Mouse (Mus musculus) embryonic facial prominence, embryonic 10.5 days (tissue): Measurements from ENCODE around the gene Sgsh. TPM values are rescaled to one million over a fixed set of nuclear protein-coding genes. Genes with fewer than 3 reads are reported as not detected.

Experiments
- DNase-seq: peaks from one replicate; pipeline ENCODE4 v3.0.0-alpha.2; 2017; ENCODE audit warnings: low spot score
- H3K27ac ChIP-seq: fragments of 300-500 bp; sonication (generic); replicated peaks from 2 replicates; pipeline ENCODE4 v1.5.1; 2016; ENCODE audit warnings: mild to moderate bottlenecking
- H3K27me3 ChIP-seq: fragments of 300-500 bp; sonication (generic); replicated peaks from 2 replicates; pipeline ENCODE4 v1.6.1; 2016; ENCODE audit warnings: low read depth, mild to moderate bottlenecking; ENCODE audit not compliant: poor library complexity, severe bottlenecking
- H3K36me3 ChIP-seq: fragments of 300-500 bp; sonication (generic); replicated peaks from 2 replicates; pipeline ENCODE4 v1.6.1; 2016; ENCODE audit warnings: mild to moderate bottlenecking, moderate library complexity
- H3K4me1 ChIP-seq: fragments of 300-500 bp; sonication (generic); 2 replicates; pipeline ENCODE4 v1.6.1; 2016
- H3K4me3 ChIP-seq: fragments of 300-500 bp; sonication (generic); 2 replicates; pipeline ENCODE4 v1.5.1; 2016; ENCODE audit warnings: mild to moderate bottlenecking, moderate library complexity
- H3K9me3 ChIP-seq: fragments of 300-500 bp; sonication (generic); 2 replicates; pipeline ENCODE4 v1.6.1; 2016; ENCODE audit warnings: mild to moderate bottlenecking
- WGBS: fragments of 180-500 bp; shearing (Covaris S2); methylation state at CpG from one replicate; pipeline ENCODE4 v1.1.7; 2016; 5-methylcytosine and 5-hydroxymethylcytosine counted together
- polyA plus RNA-seq: library from polyadenylated mRNA; unstranded; fragments of >200 nt; fragmentation: Nextera tagmentation; extraction: Ambion mirVana; gene quantifications from 2 replicates; pipeline ENCODE4 v1.2.1, GENCODE M21; 2016

The Sgsh gene
- polyA plus RNA-seq = 5.4 and 5.5 TPM in 2 replicates

DNA sequence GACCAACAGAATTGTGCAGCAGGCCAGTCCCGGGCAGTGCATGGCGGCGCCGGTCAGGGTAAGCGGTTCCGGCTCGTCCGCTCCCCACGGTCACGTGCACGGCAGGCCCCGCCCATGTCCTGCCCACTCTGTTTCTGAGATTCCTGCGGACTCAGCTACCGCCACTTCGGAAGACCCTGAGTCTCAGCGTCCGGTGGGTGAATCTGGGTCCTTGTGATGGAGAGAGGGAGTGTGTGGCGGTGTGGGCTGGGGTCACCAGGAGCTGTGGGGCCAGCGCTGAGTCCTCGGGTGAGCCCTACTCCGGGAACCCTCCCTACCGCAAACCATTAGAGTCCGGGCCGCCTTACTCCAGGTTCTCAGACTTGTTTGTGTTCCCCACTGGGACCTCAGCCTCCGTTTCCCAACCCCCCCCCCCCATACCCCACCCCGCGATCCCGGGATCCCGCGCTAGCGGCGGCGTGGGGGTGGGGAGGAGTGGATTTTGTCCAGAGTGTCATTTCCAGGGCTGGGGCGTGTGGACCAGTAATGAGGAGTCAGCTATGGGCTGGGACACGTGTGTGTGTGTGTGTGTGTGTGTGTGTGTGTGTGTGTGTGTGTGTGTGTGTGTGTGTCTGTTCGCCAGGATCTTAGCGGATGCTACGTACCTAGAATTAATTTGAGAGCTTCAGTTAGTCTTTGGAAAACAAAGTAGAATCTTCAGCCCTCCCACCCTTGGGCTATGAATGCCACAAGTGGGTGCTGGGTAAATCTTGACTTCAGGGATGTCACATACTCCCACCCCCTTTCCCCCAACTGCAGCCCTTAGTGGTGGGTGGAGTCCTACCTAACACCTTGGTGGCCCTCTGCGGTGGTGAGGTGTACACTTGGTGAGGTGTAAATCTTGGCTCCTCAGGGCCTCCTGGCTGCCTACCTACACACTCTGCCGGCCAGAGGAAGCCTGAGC, at the start of gene Sgsh, which contains the start of gene Slc26a11:
Gene Sgsh, minus strand, starts transcription at position 94 of the 943 bp plus-strand sequence.
Gene Slc26a11, plus strand, starts transcription at position 115 of the 943 bp plus-strand sequence.
- H3K4me1 ChIP-seq = peaks cover 31% of the 10 kb centered on the region
- H3K27ac ChIP-seq = peak within 1 kb of the TSS; percentile 86
- H3K27me3 ChIP-seq = peaks cover 11% of the 10 kb centered on the region; the same call in 1 of the 2 replicates
- H3K9me3 ChIP-seq = no peaks in the 10 kb centered on the region
- peak; percentile 92 for DNase-seq
- WGBS = 4% methylated on average over 40 of the region's 40 CpGs
- H3K36me3 ChIP-seq = peaks cover 22% of the 10 kb centered on the region
- peak within 1 kb of the TSS; percentile 85 for H3K4me3 ChIP-seq

DNA sequence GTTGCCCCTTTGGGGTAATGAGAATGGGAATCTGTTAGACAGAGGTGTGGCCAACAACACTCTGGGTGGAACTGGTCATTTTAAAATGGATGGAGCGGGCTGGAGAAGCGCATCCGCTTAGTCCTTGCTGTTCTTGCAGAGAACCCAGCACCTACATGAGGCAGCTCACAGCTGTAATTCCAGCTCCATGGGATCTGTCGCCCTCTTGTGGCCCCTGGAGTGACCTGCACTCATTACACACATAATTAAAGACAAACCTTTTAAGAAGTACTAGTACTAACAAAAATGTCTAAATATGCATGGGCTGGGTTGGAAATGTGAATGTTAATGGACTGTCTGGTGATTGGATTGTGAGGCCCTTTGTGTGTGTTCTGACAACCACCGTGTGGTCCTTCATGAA, 49.3 kb upstream of the Sgsh start:
- WGBS = 51% methylated on average over 5 of the region's 5 CpGs

DNA sequence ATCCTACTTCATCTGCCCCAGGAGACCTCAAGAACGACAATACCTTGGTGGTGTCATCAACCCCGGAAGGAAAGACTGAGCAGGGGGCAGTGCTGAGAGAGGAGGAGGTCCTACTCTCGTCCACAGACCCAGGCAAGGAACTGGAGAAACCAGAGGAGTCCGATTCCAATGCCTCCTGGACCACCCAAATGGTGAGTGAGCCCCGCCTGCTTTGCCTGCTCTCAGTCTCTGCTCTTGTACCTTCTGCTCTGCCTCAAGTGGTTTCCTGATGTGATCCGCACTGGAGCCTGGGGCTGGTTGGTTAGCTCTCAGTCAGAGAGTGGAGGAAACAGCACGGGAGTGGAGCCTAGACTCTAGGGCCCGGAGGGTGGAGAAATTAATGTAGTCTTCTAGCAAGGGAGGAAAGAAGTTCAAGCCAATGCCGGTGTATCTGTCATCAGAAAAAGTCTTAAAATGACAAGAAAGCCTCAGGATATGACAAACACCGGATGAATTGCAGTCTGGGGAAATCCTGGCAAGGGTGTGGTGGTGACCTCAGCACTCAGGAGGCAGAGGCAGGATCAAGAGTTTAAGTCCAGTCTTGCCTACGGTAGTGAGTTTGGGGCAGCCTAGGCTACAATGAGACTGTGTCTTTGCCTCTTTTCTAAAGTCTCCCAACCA, 47.3 kb upstream of the Sgsh start:
- no peaks in the 10 kb centered on the region for H3K9me3 ChIP-seq
- H3K4me1 ChIP-seq = no peaks in the 10 kb centered on the region
- H3K27me3 ChIP-seq = peaks cover 15% of the 10 kb centered on the region
- no peak overlapping the region for H3K27ac ChIP-seq
- 48% methylated on average over 11 of the region's 11 CpGs for WGBS
- DNase-seq = no peak
- H3K4me3 ChIP-seq = no peak overlapping the region
- H3K36me3 ChIP-seq = no peaks in the 10 kb centered on the region

More for the DNA sequence above, 49.3 kb upstream of the Sgsh start:
- Histone ChIP-seq H3K4me3 (no peak overlapping the region), H3K4me1 (0 out of 2 replicates have a peak, but pooled peaks cover 2% of the 10 kb centered on the region), H3K27me3 (peaks cover 3% of the 10 kb centered on the region; the same call in 1 of the 2 replicates), H3K9me3 (no peaks in the 10 kb centered on the region), H3K27ac (no peak overlapping the region), H3K36me3 (no peaks in the 10 kb centered on the region)
- peak; percentile 56 for DNase-seq

DNA sequence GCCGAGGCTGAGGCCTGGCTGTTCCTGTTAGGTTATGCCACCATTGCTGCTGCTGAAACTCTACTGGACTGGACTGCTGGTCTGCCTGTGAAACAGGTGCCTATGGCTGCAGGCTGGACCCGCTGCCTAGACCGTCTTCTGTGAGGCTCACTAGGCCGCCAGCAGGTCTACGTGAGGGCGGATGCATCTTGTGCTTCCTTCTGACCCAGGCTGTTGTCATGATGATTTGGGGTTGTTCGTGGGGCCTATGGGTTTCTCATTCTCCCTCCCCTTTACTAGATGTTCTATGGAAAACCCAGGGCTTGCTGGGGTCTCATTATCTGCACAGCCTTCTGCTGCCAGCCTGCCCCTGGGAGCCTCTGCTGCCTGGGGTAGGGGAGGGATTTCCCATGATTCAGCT, 41.1 kb upstream of the Sgsh start:
- peaks cover 18% of the 10 kb centered on the region for H3K4me1 ChIP-seq
- H3K4me3 ChIP-seq = no peak overlapping the region
- H3K9me3 ChIP-seq = no peaks in the 10 kb centered on the region
- H3K27ac ChIP-seq = no peak overlapping the region
- 44% methylated on average over 7 of the region's 7 CpGs for WGBS
- no peak for DNase-seq
- peaks cover 73% of the 10 kb centered on the region for H3K27me3 ChIP-seq
- H3K36me3 ChIP-seq = no peaks in the 10 kb centered on the region

DNA sequence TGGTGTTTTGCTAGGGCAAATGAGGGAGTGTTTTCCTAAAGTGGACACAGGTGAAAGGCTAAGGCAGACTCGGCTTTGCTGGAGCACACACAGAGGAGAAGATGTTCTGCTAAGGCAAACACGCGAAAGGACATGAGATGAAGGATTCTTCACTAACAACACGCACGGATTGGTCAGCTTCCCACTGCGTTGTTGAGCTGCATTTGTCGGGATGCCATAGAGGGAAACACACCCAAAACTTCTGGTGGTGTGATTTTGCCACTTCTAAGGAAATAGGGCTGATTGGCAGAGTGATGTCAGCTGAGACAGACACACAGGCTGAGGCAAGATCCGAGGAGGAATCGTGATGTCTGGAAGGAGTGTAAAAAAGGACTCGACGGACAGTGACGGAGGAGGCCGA, 40.6 kb upstream of the Sgsh start:
- no peak overlapping the region for H3K4me3 ChIP-seq
- no peak overlapping the region for H3K27ac ChIP-seq
- peaks cover 20% of the 10 kb centered on the region for H3K4me1 ChIP-seq
- peaks cover 78% of the 10 kb centered on the region for H3K27me3 ChIP-seq
- DNase-seq = no peak
- WGBS = 12% methylated on average over 13 of the region's 13 CpGs
- no peaks in the 10 kb centered on the region for H3K36me3 ChIP-seq
- no peaks in the 10 kb centered on the region for H3K9me3 ChIP-seq

DNA sequence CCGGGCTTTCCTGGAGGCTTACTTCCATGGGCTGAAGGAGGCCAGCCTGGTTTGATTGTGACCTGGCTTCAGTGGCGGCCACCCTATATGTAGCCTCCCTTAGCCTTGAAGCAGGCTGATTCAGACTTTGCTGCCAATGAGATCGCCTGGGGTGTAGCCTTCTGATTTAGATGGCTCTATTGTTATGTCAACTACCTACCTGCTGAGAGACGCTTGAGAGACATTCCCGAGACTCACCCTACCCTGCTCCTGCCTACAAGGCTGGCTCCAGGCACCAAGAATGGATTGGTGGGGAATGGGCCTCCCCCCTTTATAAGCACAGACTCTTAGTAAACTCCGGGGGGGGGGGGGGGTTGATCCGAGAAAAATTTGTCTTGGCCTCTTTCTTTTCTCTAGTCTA, 40.1 kb upstream of the Sgsh start:
- 7% methylated on average over 7 of the region's 7 CpGs for WGBS
- H3K27ac ChIP-seq = no peak overlapping the region
- no peaks in the 10 kb centered on the region for H3K9me3 ChIP-seq
- H3K27me3 ChIP-seq = peaks cover 83% of the 10 kb centered on the region
- peaks cover 26% of the 10 kb centered on the region for H3K4me1 ChIP-seq
- no peaks in the 10 kb centered on the region for H3K36me3 ChIP-seq
- no peak overlapping the region for H3K4me3 ChIP-seq
- DNase-seq = no peak

DNA sequence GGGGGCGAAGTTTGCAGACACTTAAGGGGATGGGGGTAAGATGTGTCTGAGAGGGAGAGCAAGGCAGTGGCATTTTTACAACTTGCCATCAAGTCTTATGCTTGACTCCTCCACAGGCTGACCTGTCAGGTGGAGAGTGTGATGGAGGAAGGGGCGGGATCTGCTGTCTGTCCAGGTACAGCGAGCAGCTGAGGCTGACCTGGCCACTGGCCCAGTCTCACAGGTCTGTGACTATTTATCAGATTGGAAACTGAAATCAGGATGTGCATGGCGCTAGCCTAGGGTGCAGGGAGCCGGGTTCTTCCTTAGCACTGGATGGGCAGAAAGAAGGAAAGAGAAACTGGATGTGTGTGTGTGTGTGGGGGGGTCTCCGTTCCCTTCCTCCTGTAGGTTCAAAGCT, 38.9 kb upstream of the Sgsh start:
- peaks cover 91% of the 10 kb centered on the region for H3K27me3 ChIP-seq
- H3K36me3 ChIP-seq = no peaks in the 10 kb centered on the region
- H3K4me3 ChIP-seq = no peak overlapping the region
- WGBS = 37% methylated on average over 6 of the region's 6 CpGs
- no peak for DNase-seq
- H3K9me3 ChIP-seq = no peaks in the 10 kb centered on the region
- H3K27ac ChIP-seq = no peak overlapping the region
- H3K4me1 ChIP-seq = peaks cover 36% of the 10 kb centered on the region

DNA sequence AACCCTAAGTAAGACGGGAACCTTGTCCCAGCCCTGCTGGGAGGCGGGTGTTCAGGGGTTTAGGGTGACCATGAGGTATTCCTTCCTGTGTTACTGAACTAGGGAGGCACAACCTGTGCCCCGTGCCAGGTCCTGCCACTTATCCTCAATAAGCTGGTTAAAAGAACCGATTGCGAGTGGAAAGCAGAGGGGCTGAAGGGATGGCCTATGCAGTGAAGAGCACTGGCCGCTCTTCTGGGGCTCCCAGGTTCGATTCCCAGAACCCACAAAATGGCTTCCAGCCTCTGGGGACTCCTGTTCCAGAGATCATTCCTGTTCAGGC, 38.1 kb upstream of the Sgsh start:
- H3K27me3 ChIP-seq = peaks cover 95% of the 10 kb centered on the region
- peaks cover 36% of the 10 kb centered on the region for H3K4me1 ChIP-seq
- DNase-seq = peak; percentile 31
- H3K4me3 ChIP-seq = peak overlapping the region; percentile 55
- WGBS = 27% methylated on average over 7 of the region's 7 CpGs
- H3K9me3 ChIP-seq = no peaks in the 10 kb centered on the region
- no peak overlapping the region for H3K27ac ChIP-seq
- H3K36me3 ChIP-seq = no peaks in the 10 kb centered on the region

DNA sequence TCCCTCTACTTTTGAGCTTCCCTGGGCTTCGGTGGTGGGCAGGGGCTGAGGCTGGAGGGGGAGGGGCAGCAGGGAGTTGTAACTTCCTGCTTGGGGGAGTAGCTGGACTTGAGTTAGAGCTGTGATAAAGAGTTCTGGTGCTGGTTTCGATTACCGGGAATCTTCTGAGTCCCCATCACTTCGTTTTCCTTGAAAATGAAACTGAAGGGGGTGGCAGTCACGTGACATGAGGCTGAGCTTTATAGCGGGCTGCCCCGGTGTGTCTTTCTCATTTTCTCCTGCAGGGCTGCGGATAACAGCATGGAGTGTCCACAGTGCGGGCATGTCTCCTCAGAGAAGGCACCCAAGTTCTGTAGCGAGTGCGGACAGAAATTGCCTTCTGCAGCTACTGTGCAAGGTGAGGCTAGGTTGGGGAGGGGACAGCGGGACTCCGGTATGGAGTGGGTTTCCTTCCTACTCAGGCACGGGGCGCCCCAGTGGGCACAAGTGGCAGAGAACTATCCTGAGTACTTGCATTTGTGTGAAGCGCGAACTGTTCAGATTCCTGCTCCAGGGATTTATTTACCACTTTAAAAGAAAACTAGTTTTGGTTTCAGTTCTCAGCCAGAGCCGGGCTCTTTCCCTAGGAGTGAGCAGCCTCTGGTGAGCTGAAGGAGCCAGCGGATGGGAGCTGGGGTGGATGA, 37.6 kb upstream of the Sgsh start, which contains the start of gene Rnf213:
Gene Rnf213, plus strand, starts transcription at position 301 of the 683 bp plus-strand sequence.
- Histone ChIP-seq H3K9me3 (no peaks in the 10 kb centered on the region), H3K4me3 (peak within 1 kb of the TSS; percentile 55), H3K27me3 (peaks cover 95% of the 10 kb centered on the region), H3K4me1 (peaks cover 36% of the 10 kb centered on the region), H3K27ac (no peak within 1 kb of the TSS; the same call in 1 of the 2 replicates), H3K36me3 (no peaks in the 10 kb centered on the region)
- 1% methylated on average over 19 of the region's 19 CpGs for WGBS
- DNase-seq = peak; percentile 69

DNA sequence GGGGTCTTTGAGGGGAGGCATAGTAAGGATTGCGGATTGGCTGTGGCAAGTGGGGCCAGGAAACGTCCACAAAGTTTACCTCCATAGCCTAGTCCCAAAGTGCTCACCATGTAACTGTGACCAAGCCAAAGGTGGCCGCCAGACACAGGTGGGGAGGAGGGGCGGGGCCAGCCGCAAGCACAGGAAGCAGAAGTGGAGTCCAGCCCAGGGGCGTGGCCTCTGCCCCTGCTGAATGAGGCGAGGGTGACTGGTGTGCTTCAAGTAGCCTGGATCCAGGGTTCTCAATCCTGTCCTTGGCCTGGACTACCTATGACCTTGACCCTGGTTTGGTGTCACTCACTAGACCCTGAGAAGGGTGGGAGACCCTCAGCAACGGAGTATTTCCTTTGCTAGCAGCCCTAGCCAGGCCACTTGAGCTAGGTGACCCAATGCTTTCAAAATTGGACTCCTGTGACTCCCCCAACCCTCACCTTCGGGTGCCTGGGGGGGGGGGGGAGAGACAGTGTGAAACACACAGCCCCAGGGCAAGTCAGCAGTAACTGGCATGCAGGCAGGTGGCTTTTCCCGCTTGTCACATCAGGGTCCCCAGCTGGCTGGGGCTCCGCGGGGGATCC, 36.8 kb upstream of the Sgsh start:
- Histone ChIP-seq H3K27ac (no peak overlapping the region), H3K4me1 (peaks cover 36% of the 10 kb centered on the region), H3K9me3 (no peaks in the 10 kb centered on the region), H3K4me3 (peak overlapping the region; percentile 35), H3K36me3 (no peaks in the 10 kb centered on the region), H3K27me3 (peaks cover 98% of the 10 kb centered on the region)
- 6% methylated on average over 12 of the region's 12 CpGs for WGBS
- peak; percentile 52 for DNase-seq

DNA sequence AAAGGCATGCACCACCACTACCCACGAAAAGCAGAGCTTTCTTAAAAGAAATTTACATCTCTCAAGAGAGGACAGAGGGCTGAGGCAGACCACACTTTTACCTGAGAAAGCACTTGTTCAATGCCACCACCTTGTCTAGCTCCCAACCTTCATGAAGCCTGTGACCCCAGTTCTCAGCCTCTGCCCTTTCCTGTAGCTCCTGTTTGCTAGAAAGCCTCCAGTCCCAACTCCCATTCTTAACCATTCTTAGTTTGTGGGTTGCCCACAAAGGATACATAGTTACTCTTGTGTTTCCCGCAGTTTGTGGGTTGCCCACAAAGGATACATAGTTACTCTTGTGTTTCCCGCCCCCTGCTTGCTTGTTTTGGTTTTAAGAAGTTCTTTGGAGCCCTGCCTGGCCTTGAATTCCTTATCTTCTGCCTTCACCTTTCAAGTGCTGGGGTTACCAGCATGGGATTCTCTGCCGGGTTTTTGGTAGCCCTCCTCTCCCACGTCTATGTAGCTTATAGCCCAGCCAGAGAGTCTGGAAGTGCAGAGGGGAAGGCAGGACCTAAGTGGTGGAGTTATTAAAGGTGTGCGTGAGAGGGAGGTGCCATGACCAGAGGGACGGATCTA, 36.2 kb upstream of the Sgsh start:
- DNase-seq = no peak
- Histone ChIP-seq H3K4me3 (no peak overlapping the region), H3K36me3 (no peaks in the 10 kb centered on the region), H3K9me3 (no peaks in the 10 kb centered on the region), H3K27me3 (peaks cover 92% of the 10 kb centered on the region), H3K4me1 (peaks cover 36% of the 10 kb centered on the region), H3K27ac (no peak overlapping the region)
- 29% methylated on average over 7 of the region's 7 CpGs for WGBS
